Mouse (Mus musculus) liver, adult 2 months (tissue): ENCODE results near the gene P2rx1.

Experiments used
- CTCF ChIP-seq: fragments of 200-500 bp; IDR thresholded peaks from 2 replicates; pipeline ENCODE4 v1.5.1; 2011; ENCODE audit warnings: low read depth, low read length, control low read depth
- POLR2A ChIP-seq: fragments of 200-500 bp; IDR thresholded peaks from 2 replicates; pipeline ENCODE4 v1.6.1; 2011; ENCODE audit warnings: low read length, control low read depth; ENCODE audit not compliant: insufficient read depth; ENCODE audit errors: extremely low read depth

DNA sequence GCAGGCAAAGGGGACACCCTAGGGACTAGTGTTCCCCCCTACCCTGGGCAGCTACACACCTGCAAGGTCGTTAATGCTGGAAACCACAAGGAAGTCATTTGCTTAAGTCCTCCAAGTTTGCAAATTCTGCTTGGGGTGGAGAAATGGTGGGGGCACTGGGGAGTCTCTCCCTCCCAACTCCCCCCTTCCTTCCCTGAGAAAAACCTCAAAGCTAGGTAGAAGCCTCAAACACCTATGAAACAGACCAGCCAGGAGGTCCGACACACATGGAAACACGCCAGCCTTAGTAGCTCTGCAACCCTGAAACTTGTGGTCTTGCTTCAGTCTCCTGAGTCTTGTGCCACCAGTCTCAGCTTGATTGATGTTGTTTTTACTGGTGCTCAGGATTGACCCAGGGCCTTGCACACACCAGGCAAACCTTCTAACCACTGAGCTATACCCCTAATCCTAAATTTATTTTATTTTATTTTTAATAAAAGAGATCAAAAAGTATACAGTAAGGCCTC lies 35.1 kb upstream of the P2rx1 start:
- no peak for TF ChIP-seq CTCF
- TF ChIP-seq POLR2A, result no peak
